Mouse (Mus musculus) adrenal gland, adult 2 months (tissue): Measurements from ENCODE around the gene Tnfsfm13. TPM values are rescaled to one million over a fixed set of nuclear protein-coding genes. Genes with fewer than 3 reads are reported as not detected.
"Not testable (repeated sequence)": the region's sequence is repeated elsewhere in the genome, so short reads cannot be mapped to it uniquely, and the experiment has no call there.

Source experiments
- DNase-seq: peaks from one replicate; pipeline ENCODE4 v3.0.0; 2021
- polyA plus RNA-seq: library from polyadenylated mRNA; depleted of rRNA; stranded (reverse); fragments of >200 nt; gene quantifications from 2 replicates; pipeline ENCODE4 v1.2.3, GENCODE M21; 2012
- total RNA-seq, 2 experiments: library from RNA; stranded (reverse); gene quantifications; 2 replicates each; pipeline ENCODE4 v1.2.3; 2021

Tnfsfm13 gene
- total and polyA plus RNA-seq, 3 experiments = 3.1 to 12.7 (median 7.0) TPM

DNA sequence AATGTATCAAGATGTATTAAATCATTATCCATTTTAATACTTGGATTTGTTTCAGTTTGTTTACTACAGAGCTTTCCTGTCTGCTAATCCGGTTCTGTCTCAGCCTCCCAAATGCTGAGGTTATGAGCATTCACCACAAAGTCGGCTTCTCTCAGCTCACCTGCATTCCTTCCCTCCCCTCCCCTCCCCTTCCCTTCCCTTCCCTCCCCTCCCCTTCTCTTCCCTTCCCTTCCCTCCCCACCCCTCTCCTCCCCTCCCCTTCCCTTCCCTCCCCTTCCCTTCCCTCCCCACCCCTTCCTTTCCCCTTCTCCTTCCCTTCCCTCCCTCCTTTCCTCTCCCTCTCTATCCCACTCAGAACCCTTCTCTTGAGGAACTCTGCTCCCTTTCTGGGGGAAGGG is 8.7 kb upstream of the Tnfsfm13 start:
- DNase-seq = no peak

DNA sequence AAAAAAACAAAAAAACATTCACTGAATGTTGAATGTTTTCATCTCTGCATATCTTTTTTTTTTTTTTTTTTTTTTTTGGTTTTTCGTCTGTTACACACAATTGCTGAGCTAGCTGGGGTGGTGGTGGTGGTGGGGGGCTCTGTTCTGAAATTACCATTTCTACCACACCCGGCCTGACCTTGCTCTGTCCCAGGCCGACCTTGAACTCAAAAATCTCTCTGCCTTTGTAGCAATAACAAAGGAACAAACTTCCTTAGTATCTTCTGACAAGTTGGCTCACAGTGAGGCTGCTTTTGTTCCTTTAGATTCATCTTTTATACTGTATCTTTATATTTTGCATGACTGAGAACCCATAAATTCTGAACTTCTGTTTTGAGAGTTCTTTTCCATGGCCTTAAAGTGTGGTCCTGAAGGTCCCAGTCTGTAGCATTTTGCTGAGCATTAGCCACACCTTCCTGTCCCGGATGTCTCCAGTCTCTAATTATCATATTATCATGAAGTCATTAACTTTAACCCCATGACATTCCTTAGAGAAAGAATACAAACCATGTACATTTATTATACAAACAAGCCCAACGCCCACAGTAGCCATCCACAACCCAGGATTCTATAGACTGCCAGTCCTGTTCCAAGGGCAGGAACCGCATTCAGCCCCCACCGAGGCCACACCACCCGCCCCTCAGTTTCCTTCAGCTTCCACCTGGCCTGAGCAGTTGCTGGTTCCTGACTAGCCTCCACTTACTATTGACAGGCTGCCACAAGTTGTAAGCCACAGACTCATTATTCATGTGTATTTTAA is 8.1 kb upstream of the Tnfsfm13 start:
- no peak for DNase-seq

DNA sequence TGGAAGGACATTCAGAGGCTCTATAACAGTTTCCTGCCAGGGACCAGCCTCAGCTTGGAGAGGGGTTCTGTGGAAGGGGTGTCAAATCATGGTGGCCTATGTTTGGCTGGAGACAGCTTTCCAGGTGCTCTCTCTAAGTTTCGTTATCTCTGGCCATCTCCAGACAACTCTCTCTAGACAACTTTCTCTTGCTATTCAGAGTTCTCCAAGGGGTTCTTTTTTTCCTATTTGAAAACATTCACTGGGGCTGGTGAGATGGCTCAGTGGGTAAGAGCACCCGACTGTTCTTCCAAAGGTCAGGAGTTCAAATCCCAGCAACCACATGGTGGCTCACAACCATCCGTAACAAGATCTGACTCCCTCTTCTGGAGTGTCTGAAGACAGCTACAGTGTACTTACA is 7.5 kb upstream of the Tnfsfm13 start:
- DNase-seq = not testable (repeated sequence)

- DNase-seq = not testable (repeated sequence)
Measured at GRCm38 (mm10) chr11:69702886-69703285, 7.0 kb upstream of the Tnfsfm13 start.

GRCm38 (mm10) chr11:69699595-69699994 is 3.7 kb upstream of the Tnfsfm13 start:
- peak; percentile 39 for DNase-seq

GRCm38 (mm10) chr11:69698574-69698973 is 2.7 kb upstream of the Tnfsfm13 start:
- DNase-seq = no peak

DNA sequence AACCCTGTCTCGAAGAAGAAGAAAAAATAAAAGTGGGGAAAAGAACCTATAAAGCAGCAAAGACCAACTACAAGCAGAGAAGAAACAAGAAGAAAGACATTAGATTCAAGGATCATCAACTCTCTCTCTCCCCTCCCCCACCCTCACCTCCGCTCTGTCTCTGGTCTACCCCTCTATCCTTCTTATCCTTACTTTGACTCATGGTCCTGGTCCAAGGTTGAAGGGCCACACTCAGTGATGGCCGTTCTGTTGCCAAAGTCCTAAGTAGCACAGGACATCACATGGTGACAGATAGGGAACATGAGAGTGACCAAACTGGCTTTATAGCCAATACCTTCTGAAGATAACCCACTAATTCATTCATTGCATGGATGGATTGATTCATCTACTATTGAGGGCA is 1.5 kb upstream of the Tnfsfm13 start:
- DNase-seq = no peak

GRCm38 (mm10) chr11:69695046-69695360 is 895 bp downstream of the Tnfsfm13 start:
- DNase-seq = no peak

- DNase-seq = no peak
Measured at GRCm38 (mm10) chr11:69693421-69693965, 2.4 kb downstream of the Tnfsfm13 start.

- DNase-seq = no peak
Measured at GRCm38 (mm10) chr11:69692863-69693262, 3.0 kb downstream of the Tnfsfm13 start.

DNA sequence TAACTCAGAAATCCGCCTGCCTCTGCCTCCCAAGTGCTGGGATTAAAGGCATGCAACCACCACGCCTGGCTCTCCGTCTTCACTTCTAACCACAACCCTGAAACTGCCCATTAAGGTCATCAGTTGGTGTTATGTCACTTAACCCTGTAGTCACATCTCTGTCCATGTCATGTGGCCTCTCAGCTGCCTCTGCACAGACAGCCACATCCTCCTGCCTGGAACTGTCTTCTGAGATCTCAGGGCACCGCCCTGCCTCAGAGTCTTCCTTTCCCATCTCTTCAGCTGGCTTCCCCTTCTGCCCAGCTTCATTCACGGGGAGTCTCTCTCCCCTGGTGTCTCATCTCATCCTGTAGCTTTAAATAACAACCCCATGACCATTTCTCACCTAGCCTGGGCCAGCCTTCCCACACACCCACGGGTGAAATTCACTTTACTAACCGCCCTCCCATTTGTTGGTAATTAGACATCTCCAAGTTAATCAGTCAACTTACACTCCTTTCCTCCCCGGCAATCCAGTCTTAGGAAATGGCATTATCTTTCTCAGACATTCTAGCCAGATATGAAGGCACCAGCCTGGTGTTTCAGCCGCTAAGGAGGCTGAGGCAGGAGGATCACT is 3.6 kb downstream of the Tnfsfm13 start:
- no peak for DNase-seq

DNA sequence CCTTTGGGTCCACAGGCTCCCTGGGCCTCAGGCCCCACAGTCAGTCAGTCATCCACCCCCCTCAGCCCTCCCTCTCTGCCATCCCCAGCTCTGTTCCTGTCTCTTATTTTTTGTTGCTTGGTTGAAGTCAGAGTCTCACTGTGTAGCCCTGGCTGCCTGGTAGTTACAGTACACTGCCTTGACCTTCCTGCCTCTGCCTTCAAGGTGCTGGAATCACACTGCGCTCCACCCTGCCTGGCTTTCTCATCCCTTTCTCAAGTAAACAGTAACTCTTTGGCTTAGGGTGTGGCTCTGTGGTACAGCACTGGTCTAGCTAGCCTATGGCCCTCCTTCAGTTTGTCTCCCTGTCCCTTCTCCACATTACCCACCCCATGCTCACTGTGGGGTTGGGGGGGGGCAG is 6.0 kb downstream of the Tnfsfm13 start:
- no peak for DNase-seq

GRCm38 (mm10) chr11:69687061-69687460 is 8.8 kb downstream of the Tnfsfm13 start:
- DNase-seq = no peak

DNA sequence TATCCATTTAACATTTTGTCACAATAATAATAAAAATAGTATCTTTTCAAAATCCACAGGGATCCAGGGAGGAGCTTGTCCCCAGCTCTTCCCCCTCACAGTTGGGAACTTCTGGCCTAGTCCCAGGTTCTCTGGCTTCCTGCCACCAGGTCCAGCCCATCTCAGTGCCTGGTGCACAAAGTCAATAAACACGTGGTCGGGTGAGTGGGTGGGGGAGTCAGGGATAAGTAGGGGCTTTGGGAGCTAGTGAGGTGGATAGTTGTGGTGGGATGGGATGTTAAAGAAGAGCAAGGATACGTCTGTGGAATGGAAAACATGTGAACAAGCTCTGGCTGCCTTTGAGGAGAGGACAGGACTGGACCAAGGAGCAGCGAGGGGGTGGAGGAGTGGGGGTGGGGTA is 9.5 kb downstream of the Tnfsfm13 start:
- DNase-seq = peak; percentile 64

- DNase-seq = peak; percentile 86
Measured at GRCm38 (mm10) chr11:69685526-69686148, 10.3 kb downstream of the Tnfsfm13 start, which contains the start of gene Tnfsf13. Gene Tnfsf13, minus strand, starts transcription at chr11:69685784.

DNA sequence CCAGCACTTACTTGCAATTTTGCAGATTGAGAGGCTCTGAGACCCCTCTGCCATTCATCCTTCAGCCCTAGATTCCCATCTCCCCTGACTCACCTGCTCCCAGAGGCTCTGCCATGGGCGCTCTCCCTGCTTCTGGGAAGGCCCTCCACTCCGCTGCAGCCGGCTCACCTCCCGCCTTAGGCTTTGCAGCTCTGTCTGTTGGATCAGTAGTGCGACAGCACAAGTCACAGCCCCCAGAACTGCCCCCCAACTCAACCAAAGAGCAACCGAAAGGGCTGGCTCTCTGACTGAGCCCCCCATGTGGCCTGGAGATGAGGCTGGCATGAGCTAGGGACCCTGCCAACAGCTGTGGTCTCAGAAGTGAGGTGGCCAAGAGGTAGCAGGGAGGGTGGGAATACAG is 11.0 kb downstream of the Tnfsfm13 start:
- DNase-seq = peak; percentile 21

GRCm38 (mm10) chr11:69684128-69684745 is 11.7 kb downstream of the Tnfsfm13 start:
- DNase-seq = no peak

- DNase-seq = no peak
Measured at GRCm38 (mm10) chr11:69683576-69683975, 12.3 kb downstream of the Tnfsfm13 start.

DNA sequence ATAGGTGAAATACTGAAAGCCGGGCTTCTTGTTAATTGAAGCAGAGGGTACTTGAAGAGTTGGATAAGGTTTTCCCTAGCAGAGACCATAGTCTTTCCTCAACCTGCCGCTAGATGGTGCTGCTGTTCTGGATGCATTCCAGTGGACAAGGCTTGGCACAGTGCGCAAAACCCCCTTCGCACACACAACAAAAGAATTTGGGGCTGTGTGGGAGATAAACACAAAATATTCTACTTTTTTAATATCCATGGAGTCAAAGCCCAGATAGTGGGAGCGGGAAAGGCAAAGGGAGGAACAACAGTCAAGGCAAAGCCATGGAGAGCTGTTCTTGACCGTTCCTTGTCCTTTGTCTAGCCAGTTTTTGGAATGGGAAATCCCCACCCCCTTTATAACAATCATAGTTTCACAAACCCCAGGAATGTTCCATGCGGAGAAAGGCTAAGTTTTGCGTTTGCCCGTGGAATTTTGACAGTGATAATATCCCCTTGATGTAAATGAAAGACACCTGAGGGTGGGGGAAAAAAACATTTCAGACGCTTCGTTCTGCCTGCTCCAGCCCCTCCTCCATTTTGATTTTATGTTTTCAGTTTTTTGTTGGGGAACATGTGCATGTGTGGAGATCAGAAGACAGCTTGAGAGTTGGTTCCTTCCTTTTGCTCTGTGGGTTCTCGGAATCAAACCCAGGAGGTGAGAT is 12.9 kb downstream of the Tnfsfm13 start:
- DNase-seq = peak; percentile 89

DNA sequence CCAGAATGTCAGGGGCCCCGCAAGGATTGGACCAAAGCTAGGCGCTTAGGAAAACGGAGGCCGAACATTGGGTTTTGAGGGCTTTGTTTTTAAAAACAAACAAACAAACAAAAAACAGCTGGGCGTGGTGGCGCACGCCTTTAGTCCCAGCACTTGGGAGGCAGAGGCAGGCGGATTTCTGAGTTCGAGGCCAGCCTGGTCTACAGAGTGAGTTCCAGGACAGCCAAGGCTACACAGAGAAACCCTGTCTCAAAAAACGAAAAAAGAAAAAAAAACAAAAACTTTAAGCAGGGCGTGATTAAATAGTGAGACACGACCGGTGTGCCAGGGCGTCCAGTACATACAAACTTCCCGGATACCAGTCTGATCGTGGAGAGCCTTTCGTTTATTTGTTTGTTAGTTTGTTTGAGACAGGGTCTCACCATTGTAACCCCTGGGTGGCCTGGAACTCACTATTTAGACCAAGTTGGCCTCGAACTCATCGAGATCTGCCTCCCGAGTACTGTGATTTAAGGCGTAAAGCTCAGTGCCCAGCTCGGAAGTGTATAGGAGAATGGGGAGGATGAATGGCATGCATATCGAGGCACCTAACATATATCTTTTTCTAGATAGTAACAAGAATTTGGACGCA is 13.6 kb downstream of the Tnfsfm13 start:
- DNase-seq = no peak
